Mouse (Mus musculus) intestine, embryonic 14.5 days (tissue): ENCODE data around the gene Nxpe3. TPM values are rescaled to one million over a fixed set of nuclear protein-coding genes. Genes with fewer than 3 reads are reported as not detected.

Experiments used
- ATAC-seq: fragments of 200-750 bp; cut with Nextera tagmentation; replicated peaks from 2 replicates; pipeline ENCODE4 v1.8.0; 2017; ENCODE audit warnings: low read depth, moderate number of reproducible peaks, moderate TSS enrichment, moderate library complexity; ENCODE audit not compliant: low FRiP score, low TSS enrichment
- DNase-seq: peaks from one replicate; pipeline ENCODE4 v3.0.0-alpha.2; 2018; ENCODE audit warnings: low spot score
- H3K27ac ChIP-seq: fragments of 300-500 bp; sonication (generic); 2 replicates; pipeline ENCODE4 v1.5.1; 2014; ENCODE audit warnings: low read depth, mild to moderate bottlenecking, control low read depth
- H3K27me3 ChIP-seq: fragments of 300-500 bp; sonication (generic); replicated peaks from 2 replicates; pipeline ENCODE4 v1.6.1; 2014; ENCODE audit warnings: low read length, control low read depth; ENCODE audit not compliant: control insufficient read depth, insufficient read depth
- H3K36me3 ChIP-seq: fragments of 300-500 bp; sonication (generic); 2 replicates; pipeline ENCODE4 v1.6.1; 2014; ENCODE audit warnings: low read length, control low read depth; ENCODE audit not compliant: control insufficient read depth, insufficient read depth
- H3K4me1 ChIP-seq: fragments of 300-500 bp; sonication (generic); replicated peaks from 2 replicates; pipeline ENCODE4 v1.6.1; 2014; ENCODE audit warnings: low read length, control low read depth, mixed read lengths; ENCODE audit not compliant: control insufficient read depth, insufficient read depth
- H3K4me2 ChIP-seq: fragments of 300-500 bp; sonication (generic); 2 replicates; pipeline ENCODE4 v1.6.1; 2014; ENCODE audit warnings: low read length
- H3K4me3 ChIP-seq: fragments of 300-500 bp; sonication (generic); 2 replicates; pipeline ENCODE4 v1.5.1; 2014; ENCODE audit warnings: low read depth, low read length, control low read depth, mixed read lengths
- H3K9ac ChIP-seq: fragments of 300-500 bp; sonication (generic); 2 replicates; pipeline ENCODE4 v1.6.1; 2014; ENCODE audit warnings: mild to moderate bottlenecking, low read length
- H3K9me3 ChIP-seq: fragments of 300-500 bp; sonication (generic); 2 replicates; pipeline ENCODE4 v1.6.1; 2016; ENCODE audit warnings: low read length, control low read depth; ENCODE audit not compliant: control insufficient read depth
- WGBS: fragments of 180-500 bp; shearing (Covaris S2); extraction: QIAGEN DNeasy Blood & Tissue Kit; methylation state at CpG from one replicate; pipeline ENCODE4 v1.1.7; 2014; 5-methylcytosine and 5-hydroxymethylcytosine counted together
- polyA plus RNA-seq: library from polyadenylated mRNA; unstranded; fragments of >200 nt; fragmentation: Nextera tagmentation; extraction: Ambion mirVana; gene quantifications from 2 replicates; pipeline ENCODE4 v1.2.1, GENCODE M21; 2014

Nxpe3 gene
- polyA plus RNA-seq, 1 experiment from 2014 or later, result 1.5 TPM

DNA sequence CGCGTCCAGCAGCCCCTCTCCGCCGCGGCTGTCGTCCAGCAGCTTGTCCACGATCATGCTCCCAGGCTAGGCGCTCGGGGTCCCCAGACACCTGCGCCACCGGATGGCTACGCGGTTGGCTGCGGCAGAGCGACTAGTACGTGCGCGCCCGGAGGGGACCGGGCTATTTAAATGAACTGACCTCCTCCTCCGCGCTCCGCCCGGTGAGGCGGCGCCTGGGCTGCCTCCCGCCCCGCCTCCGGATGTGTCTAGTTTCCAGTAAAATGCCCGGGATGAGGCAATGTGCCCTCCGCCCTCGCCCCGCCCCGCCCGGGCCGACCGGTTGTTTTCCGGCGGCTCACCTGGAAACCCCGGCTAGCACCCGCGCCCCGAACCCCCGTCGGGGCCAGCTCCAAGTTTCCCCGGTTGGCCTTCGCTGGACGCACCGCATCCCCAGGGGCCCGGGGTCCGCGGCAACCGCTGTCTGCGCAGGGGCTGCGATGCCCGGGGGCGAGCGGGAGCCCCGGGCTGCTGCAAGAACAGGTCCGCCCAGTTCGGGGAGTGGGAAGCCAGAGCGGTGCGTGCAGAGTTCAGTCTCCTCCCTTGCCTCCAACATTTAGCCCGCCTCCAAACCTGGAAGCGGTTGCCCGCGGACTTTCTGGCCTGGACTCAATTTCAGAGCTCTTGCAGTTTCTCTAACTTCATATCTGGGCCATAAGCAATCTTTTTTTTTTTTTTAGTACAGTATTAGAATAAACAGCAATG, 72.9 kb downstream of the Nxpe3 start:
- ATAC-seq (peak; percentile 95), DNase-seq (peak; percentile 95)
- no peaks in the 10 kb centered on the region for H3K27me3 ChIP-seq
- under 1% methylated on average over 61 of the region's 67 CpGs for WGBS
- H3K36me3 ChIP-seq, result peaks cover 12% of the 10 kb centered on the region
- H3K4me1 ChIP-seq, result peaks cover 26% of the 10 kb centered on the region
- peak overlapping the region; percentile 86 for H3K27ac ChIP-seq
- peak overlapping the region; percentile 63 for H3K4me2 ChIP-seq
- H3K9ac ChIP-seq, result peak overlapping the region; percentile 90
- no peaks in the 10 kb centered on the region for H3K9me3 ChIP-seq
- H3K4me3 ChIP-seq, result peak overlapping the region; percentile 85

DNA sequence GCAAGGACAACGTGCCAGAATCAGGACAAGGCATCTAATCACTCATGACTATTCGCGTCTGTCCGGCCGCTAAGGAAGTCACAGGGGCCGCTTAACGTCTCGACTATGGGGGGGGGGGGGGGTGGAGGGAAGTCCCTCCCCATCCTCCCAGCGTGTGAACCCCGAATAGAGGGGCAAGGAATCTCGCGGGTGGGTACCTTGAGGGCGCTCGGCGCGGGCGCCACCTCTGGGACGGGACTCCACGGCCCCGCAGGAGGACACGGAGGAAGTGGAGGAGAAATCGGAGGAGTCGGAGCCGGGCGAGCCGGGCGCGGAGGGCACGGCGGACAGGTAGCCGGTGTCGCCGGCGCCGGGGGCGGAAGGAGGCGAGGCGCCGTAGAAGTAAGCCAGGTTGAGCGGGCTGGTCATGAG, 73.5 kb downstream of the Nxpe3 start:
- peak overlapping the region; percentile 86 for H3K27ac ChIP-seq
- peak; percentile 36 for ATAC-seq
- H3K27me3 ChIP-seq, result no peaks in the 10 kb centered on the region
- peak overlapping the region; percentile 90 for H3K9ac ChIP-seq
- H3K4me1 ChIP-seq, result peaks cover 26% of the 10 kb centered on the region
- peaks cover 18% of the 10 kb centered on the region for H3K36me3 ChIP-seq
- H3K4me3 ChIP-seq, result peak overlapping the region; percentile 85
- H3K4me2 ChIP-seq, result peak overlapping the region; percentile 63
- DNase-seq, result no peak
- H3K9me3 ChIP-seq, result no peaks in the 10 kb centered on the region
- 0% methylated on average over 39 of the region's 40 CpGs for WGBS

DNA sequence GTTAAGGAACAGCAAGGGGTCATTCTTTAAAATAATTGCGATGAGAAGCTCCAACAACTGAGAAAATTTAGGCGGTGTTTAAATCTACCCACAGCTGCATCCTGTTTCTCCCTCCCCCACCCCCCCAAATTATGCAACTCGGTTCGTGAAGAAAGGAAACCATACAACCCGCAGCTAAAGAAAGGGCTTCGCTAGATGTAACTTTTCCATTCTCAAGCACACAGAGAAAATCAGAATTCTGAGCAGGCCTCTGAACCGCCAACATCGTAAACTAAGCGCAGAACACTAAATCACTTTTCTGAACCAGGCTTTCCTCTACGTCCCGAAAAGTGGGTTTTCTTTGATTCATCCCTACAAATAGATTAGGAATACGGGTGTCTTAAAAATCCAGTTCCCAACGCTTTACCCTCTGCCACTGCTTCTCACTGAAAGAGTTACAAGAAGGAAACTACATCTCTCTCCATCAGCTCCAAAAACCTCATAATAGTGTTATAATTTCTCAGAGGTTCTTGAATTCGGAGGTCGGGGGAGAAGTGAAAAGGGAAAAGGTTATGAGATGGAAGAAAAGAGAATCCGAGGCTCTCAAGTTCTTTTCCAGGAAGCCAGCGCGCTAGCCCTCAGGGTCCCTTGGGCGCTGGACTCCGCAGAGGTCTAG, 74.0 kb downstream of the Nxpe3 start:
- no peaks in the 10 kb centered on the region for H3K9me3 ChIP-seq
- 3% methylated on average over 20 of the region's 20 CpGs for WGBS
- H3K36me3 ChIP-seq, result peaks cover 23% of the 10 kb centered on the region
- H3K4me3 ChIP-seq, result peak overlapping the region; percentile 85
- H3K27me3 ChIP-seq, result no peaks in the 10 kb centered on the region
- peak overlapping the region; percentile 63 for H3K4me2 ChIP-seq
- H3K9ac ChIP-seq, result peak overlapping the region; percentile 90
- H3K4me1 ChIP-seq, result peaks cover 26% of the 10 kb centered on the region
- no peak for ATAC-seq
- DNase-seq, result peak; percentile 53
- H3K27ac ChIP-seq, result peak overlapping the region; percentile 86

DNA sequence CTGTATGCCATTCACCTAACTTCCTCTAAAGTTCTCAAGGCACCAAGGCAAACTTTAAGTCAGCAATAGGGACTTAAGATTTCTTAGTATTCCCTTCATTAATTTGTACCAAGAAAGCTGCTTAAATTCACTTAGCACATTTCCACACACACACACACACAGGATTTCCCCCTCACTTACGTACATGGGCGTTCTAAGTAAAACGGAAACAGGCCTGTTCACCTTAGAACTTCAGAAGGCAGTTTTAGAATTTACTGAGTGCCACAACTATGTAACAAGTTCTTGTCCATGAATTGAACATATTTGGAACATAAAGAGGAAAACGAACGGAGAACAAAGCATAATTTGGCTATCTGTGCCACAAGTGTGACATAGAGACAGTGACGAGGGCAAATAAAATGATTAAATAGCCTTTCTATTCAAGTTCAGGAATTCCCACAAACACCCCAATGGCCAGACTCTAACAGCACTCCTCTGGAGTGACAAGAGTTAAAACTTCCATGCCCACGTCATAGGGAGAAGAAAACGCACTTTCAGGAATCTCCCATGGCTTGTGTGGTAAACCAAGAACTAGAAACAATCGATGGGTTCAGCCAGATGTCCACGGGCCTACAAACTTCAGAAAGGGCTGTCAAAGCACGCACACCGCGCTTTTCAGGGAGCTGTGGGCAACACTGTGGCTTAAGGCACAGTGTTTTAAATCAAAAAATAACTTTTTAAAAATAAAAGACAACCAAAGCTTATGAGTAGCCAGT, 74.7 kb downstream of the Nxpe3 start:
- Histone ChIP-seq H3K27ac (peak overlapping the region; percentile 86; the same call in 1 of the 2 replicates), H3K9me3 (no peaks in the 10 kb centered on the region), H3K36me3 (peaks cover 30% of the 10 kb centered on the region), H3K4me1 (peaks cover 26% of the 10 kb centered on the region), H3K4me3 (peak overlapping the region; percentile 85), H3K9ac (peak overlapping the region; percentile 90), H3K27me3 (no peaks in the 10 kb centered on the region), H3K4me2 (peak overlapping the region; percentile 63)
- DNase-seq (peak; percentile 54), ATAC-seq (no peak)
- 29% methylated on average over 13 of the region's 13 CpGs for WGBS

DNA sequence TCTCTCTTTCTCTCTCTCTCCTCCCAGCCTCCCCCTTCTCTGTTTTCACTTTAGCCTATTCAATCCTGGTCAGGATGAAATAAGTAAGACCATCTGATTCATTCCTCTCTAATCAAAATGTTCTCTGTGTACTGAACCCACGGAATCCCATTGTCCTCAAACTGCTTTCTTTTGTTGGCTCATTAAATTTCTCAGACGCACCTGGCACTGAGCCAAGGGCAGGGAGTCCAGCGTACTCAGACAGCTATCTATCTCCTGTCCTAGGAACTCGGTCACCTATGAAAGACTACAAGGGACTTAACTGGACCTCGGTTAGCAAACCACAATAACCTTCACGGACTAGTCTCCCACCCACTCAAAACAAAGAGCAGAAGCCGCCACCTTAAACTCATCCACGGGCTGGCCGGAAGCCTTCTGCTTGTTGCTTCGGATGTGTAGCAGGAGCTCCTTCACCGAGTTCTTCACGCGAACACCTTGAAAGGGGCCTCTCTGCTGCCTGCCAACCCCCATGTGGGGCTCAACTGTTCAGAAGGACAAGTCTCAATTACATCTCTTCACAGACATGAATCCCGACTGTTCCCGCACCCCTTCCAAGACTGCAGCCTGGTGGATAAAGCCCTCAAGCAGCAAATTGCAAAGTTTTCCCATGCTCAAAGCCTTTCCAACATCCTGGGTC, 75.8 kb downstream of the Nxpe3 start:
- ATAC-seq (no peak), DNase-seq (peak; percentile 77)
- Histone ChIP-seq H3K9me3 (no peaks in the 10 kb centered on the region), H3K4me3 (peak overlapping the region; percentile 85), H3K9ac (peak overlapping the region; percentile 90), H3K4me1 (peaks cover 23% of the 10 kb centered on the region), H3K27me3 (no peaks in the 10 kb centered on the region), H3K36me3 (peaks cover 40% of the 10 kb centered on the region), H3K27ac (peak overlapping the region; percentile 39; the same call in 1 of the 2 replicates), H3K4me2 (peak overlapping the region; percentile 63)
- WGBS, result 40% methylated on average over 15 of the region's 15 CpGs

DNA sequence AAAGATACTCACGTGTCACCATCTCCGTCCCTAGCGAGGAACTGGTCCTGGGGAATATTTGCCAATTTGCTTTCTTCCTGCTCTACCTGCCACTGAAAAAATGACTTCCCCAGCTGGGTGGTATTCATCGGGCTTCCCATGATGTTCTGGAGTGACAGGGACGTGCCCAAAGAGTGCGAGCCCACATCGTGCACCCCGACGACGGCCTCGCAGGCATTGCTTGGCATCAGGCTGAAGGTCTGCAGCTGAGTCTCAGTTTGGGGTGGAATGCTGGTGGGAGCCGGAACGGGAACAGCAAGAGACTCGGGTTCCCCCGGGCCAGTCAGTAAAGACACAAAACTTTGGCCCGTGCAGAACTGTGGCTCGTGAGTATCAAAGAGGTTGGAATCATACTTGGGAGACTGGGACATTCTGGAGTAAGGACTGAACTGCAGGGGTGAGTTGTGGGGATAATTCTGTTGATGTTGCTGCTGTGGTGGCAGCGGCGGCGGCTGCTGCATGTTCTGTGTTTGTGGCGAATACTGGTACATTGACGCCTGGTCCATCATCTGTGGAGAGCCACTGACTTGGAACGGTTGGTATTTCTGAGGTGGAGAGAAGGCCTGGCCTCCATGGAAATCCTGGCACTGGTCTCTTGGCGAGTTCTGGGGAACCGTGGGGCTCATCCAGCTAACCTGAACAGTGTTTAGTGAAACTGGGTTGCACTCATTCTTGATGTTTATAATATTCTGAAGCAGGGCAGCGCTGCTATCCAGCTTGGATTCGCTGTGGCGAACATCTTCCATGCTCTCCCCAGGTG, 77.2 kb downstream of the Nxpe3 start:
- H3K4me3 ChIP-seq, result no peak overlapping the region

DNA sequence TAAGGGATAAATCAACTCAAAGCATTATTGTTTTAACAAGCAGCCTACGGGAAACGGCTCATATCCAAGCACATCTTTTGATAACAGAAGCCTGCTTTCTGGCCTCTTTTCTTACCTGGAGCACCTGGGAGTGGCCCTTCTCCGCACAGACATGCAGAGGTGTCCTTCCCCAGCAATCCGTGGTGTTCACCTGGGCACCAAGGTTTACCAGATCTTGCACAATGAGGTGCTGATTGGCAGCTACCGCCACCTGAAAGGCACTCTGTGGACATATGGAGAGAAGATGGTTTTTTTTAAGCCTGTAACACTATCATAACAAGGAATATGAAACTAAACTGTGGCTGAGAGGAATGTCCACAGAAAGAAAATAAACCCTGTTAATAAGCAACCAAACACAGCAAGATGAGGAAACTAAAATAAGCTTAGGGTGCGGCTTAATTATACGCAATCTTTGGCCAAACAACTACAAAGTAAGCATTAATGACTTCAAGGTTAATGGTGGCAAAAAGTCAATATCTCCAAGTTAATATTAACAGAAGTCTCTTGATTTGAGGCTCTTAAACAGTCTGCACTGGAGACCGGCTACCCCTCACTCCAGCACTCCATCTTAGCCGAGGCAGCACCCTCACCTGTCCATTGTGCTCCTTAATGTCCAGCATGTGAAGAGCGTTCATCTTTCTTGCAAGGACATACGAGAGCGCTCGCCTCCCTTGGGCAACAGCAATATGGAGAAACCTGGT, 78.7 kb downstream of the Nxpe3 start:
- peaks cover 8% of the 10 kb centered on the region for H3K4me1 ChIP-seq
- no peaks in the 10 kb centered on the region for H3K9me3 ChIP-seq
- DNase-seq (peak; percentile 69), ATAC-seq (peak; percentile 77)
- peaks cover 67% of the 10 kb centered on the region for H3K36me3 ChIP-seq
- 75% methylated on average over 13 of the region's 13 CpGs for WGBS
- peak overlapping the region; percentile 6; the same call in 1 of the 2 replicates for H3K27ac ChIP-seq
- no peak overlapping the region for H3K4me3 ChIP-seq
- no peaks in the 10 kb centered on the region for H3K27me3 ChIP-seq
- H3K4me2 ChIP-seq, result no peak overlapping the region
- no peak overlapping the region for H3K9ac ChIP-seq

More for the DNA sequence above, 77.2 kb downstream of the Nxpe3 start:
- Histone ChIP-seq H3K4me2 (no peak overlapping the region), H3K9me3 (no peaks in the 10 kb centered on the region), H3K27ac (no peak overlapping the region), H3K9ac (no peak overlapping the region), H3K4me1 (peaks cover 11% of the 10 kb centered on the region), H3K36me3 (peaks cover 55% of the 10 kb centered on the region), H3K27me3 (no peaks in the 10 kb centered on the region)
- peak; percentile 51 for DNase-seq
- ATAC-seq, result no peak
- 92% methylated on average over 28 of the region's 28 CpGs for WGBS
